Mouse (Mus musculus): ENCODE data around the gene 9330161L09Rik. TPM values are rescaled to one million over a fixed set of nuclear protein-coding genes. Genes with fewer than 3 reads are reported as not detected.

Gene 9330161L09Rik
- polyA plus RNA-seq, 1 experiment from 2014 or later = 1.7 TPM

- no peak overlapping the region for H3K4me2 ChIP-seq (ENCODE audit: low read depth, low read length)
- no peaks in the 10 kb centered on the region for H3K27me3 ChIP-seq (ENCODE audit: control insufficient read depth, insufficient read depth, low read length)
- 86% methylated on average over 12 of the region's 12 CpGs for WGBS
- H3K4me3 ChIP-seq (ENCODE audit: low read depth, low read length) = no peak overlapping the region
- H3K36me3 ChIP-seq (ENCODE audit: control insufficient read depth, insufficient read depth, low read length) = no peaks in the 10 kb centered on the region
- H3K9ac ChIP-seq (replicated peaks; ENCODE audit: low read depth, low read length) = no peak overlapping the region
- H3K9me3 ChIP-seq (ENCODE audit: control insufficient read depth, low read length) = no peaks in the 10 kb centered on the region
- H3K27ac ChIP-seq (ENCODE audit: low read depth, low read length) = no peak overlapping the region
- no peaks in the 10 kb centered on the region for H3K4me1 ChIP-seq (ENCODE audit: control insufficient read depth, insufficient read depth, low read length)
- no peak for ATAC-seq (ENCODE audit: low read depth)
Observed at GRCm38 (mm10) chr12:103395486-103396275, 11.9 kb downstream of the 9330161L09Rik start.

- no peaks in the 10 kb centered on the region for H3K27me3 ChIP-seq (ENCODE audit: control insufficient read depth, insufficient read depth, low read length)
- H3K36me3 ChIP-seq (ENCODE audit: control insufficient read depth, insufficient read depth, low read length) = no peaks in the 10 kb centered on the region
- whole genome bisulfite sequencing = 58% methylated on average over 6 of the region's 6 CpGs
- ATAC-seq (ENCODE audit: low read depth) = no peak
- no peaks in the 10 kb centered on the region for H3K9me3 ChIP-seq (ENCODE audit: control insufficient read depth, low read length)
- H3K27ac ChIP-seq (ENCODE audit: low read depth, low read length) = no peak overlapping the region
- H3K9ac ChIP-seq (replicated peaks; ENCODE audit: low read depth, low read length) = no peak overlapping the region
- H3K4me2 ChIP-seq (ENCODE audit: low read depth, low read length) = no peak overlapping the region
- H3K4me1 ChIP-seq (ENCODE audit: control insufficient read depth, insufficient read depth, low read length) = peaks cover 5% of the 10 kb centered on the region; the same call in 1 of the 2 replicates
- H3K4me3 ChIP-seq (ENCODE audit: low read depth, low read length) = no peak overlapping the region
Observed at GRCm38 (mm10) chr12:103393528-103393927, 14.1 kb downstream of the 9330161L09Rik start.

GRCm38 (mm10) chr12:103391098-103391497 lies 16.5 kb downstream of the 9330161L09Rik start:
- H3K4me3 ChIP-seq (ENCODE audit: low read depth, low read length) = no peak overlapping the region
- no peaks in the 10 kb centered on the region for H3K9me3 ChIP-seq (ENCODE audit: control insufficient read depth, low read length)
- H3K4me2 ChIP-seq (ENCODE audit: low read depth, low read length) = no peak overlapping the region
- H3K27ac ChIP-seq (ENCODE audit: low read depth, low read length) = no peak overlapping the region
- no peak overlapping the region for H3K9ac ChIP-seq (replicated peaks; ENCODE audit: low read depth, low read length)
- WGBS = 81% methylated on average over 7 of the region's 7 CpGs
- no peak for ATAC-seq (ENCODE audit: low read depth)
- H3K36me3 ChIP-seq (ENCODE audit: control insufficient read depth, insufficient read depth, low read length) = no peaks in the 10 kb centered on the region
- H3K27me3 ChIP-seq (ENCODE audit: control insufficient read depth, insufficient read depth, low read length) = no peaks in the 10 kb centered on the region
- H3K4me1 ChIP-seq (ENCODE audit: control insufficient read depth, insufficient read depth, low read length) = peaks cover 5% of the 10 kb centered on the region; the same call in 1 of the 2 replicates

DNA sequence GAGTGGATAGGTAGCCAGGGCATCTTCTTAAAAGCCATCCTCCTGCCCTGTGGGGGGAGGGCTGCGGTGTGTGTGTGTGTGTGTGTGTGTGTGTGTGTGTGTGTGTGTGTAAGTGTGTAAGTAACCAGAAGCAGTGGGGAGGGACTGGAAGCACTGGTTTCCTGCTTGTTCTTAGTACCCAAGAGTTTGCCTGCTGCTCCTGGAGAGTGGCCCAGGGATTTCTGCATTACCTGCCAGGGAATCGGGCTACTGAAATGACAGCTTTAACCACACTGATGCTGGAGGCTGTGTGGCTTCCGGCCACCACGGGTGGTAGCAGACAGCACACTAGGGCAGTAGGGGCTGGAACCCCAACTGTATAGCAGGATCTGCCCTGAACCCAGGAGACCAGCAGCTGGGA lies 17.6 kb downstream of the 9330161L09Rik start:
- Histone ChIP-seq H3K4me1 (ENCODE audit: control insufficient read depth, insufficient read depth, low read length) (peaks cover 5% of the 10 kb centered on the region; the same call in 1 of the 2 replicates), H3K36me3 (ENCODE audit: control insufficient read depth, insufficient read depth, low read length) (no peaks in the 10 kb centered on the region), H3K9ac (replicated peaks; ENCODE audit: low read depth, low read length) (no peak overlapping the region), H3K27ac (ENCODE audit: low read depth, low read length) (no peak overlapping the region), H3K4me2 (ENCODE audit: low read depth, low read length) (no peak overlapping the region), H3K9me3 (ENCODE audit: control insufficient read depth, low read length) (no peaks in the 10 kb centered on the region), H3K4me3 (ENCODE audit: low read depth, low read length) (no peak overlapping the region), H3K27me3 (ENCODE audit: control insufficient read depth, insufficient read depth, low read length) (no peaks in the 10 kb centered on the region)
- no peak for ATAC-seq (ENCODE audit: low read depth)
- WGBS = 87% methylated on average over 4 of the region's 4 CpGs

- Histone ChIP-seq H3K36me3 (ENCODE audit: control insufficient read depth, insufficient read depth, low read length) (no peaks in the 10 kb centered on the region), H3K27me3 (ENCODE audit: control insufficient read depth, insufficient read depth, low read length) (no peaks in the 10 kb centered on the region), H3K27ac (ENCODE audit: low read depth, low read length) (no peak overlapping the region), H3K4me1 (ENCODE audit: control insufficient read depth, insufficient read depth, low read length) (peaks cover 5% of the 10 kb centered on the region; the same call in 1 of the 2 replicates), H3K9me3 (ENCODE audit: control insufficient read depth, low read length) (no peaks in the 10 kb centered on the region), H3K9ac (replicated peaks; ENCODE audit: low read depth, low read length) (peak overlapping the region; percentile 84), H3K4me2 (ENCODE audit: low read depth, low read length) (peak overlapping the region; percentile 78), H3K4me3 (ENCODE audit: low read depth, low read length) (peak overlapping the region; percentile 66)
- WGBS = 54% methylated on average over 2 of the region's 2 CpGs
- ATAC-seq (ENCODE audit: low read depth) = no peak
Observed at GRCm38 (mm10) chr12:103389348-103389727, 18.3 kb downstream of the 9330161L09Rik start.

- H3K4me3 ChIP-seq (ENCODE audit: low read depth, low read length) = peak within 1 kb of the TSS; percentile 66
- peak; percentile 99 for ATAC-seq (ENCODE audit: low read depth)
- H3K4me2 ChIP-seq (ENCODE audit: low read depth, low read length) = peak within 1 kb of the TSS; percentile 78
- peak within 1 kb of the TSS; percentile 84 for H3K9ac ChIP-seq (replicated peaks; ENCODE audit: low read depth, low read length)
- H3K36me3 ChIP-seq (ENCODE audit: control insufficient read depth, insufficient read depth, low read length) = no peaks in the 10 kb centered on the region
- H3K27ac ChIP-seq (ENCODE audit: low read depth, low read length) = peak within 1 kb of the TSS; percentile 30; the same call in 1 of the 2 replicates
- H3K4me1 ChIP-seq (ENCODE audit: control insufficient read depth, insufficient read depth, low read length) = peaks cover 5% of the 10 kb centered on the region; the same call in 1 of the 2 replicates
- no peaks in the 10 kb centered on the region for H3K9me3 ChIP-seq (ENCODE audit: control insufficient read depth, low read length)
- H3K27me3 ChIP-seq (ENCODE audit: control insufficient read depth, insufficient read depth, low read length) = no peaks in the 10 kb centered on the region
- WGBS = under 1% methylated on average over 58 of the region's 58 CpGs
Observed at GRCm38 (mm10) chr12:103388505-103389347, 18.9 kb downstream of the 9330161L09Rik start, which contains the start of gene Otub2. Otub2 (plus strand) TSS chr12:103388682.

GRCm38 (mm10) chr12:103380226-103380625 lies 27.4 kb downstream of the 9330161L09Rik start:
- no peaks in the 10 kb centered on the region for H3K4me1 ChIP-seq (ENCODE audit: control insufficient read depth, insufficient read depth, low read length)
- WGBS = 87% methylated on average over 4 of the region's 4 CpGs
- H3K4me3 ChIP-seq (ENCODE audit: low read depth, low read length) = no peak overlapping the region
- no peaks in the 10 kb centered on the region for H3K9me3 ChIP-seq (ENCODE audit: control insufficient read depth, low read length)
- no peak overlapping the region for H3K4me2 ChIP-seq (ENCODE audit: low read depth, low read length)
- ATAC-seq (ENCODE audit: low read depth) = no peak
- no peak overlapping the region for H3K27ac ChIP-seq (ENCODE audit: low read depth, low read length)
- no peaks in the 10 kb centered on the region for H3K27me3 ChIP-seq (ENCODE audit: control insufficient read depth, insufficient read depth, low read length)
- H3K36me3 ChIP-seq (ENCODE audit: control insufficient read depth, insufficient read depth, low read length) = no peaks in the 10 kb centered on the region
- no peak overlapping the region for H3K9ac ChIP-seq (replicated peaks; ENCODE audit: low read depth, low read length)

GRCm38 (mm10) chr12:103376774-103377173 lies 30.8 kb downstream of the 9330161L09Rik start:
- H3K9ac ChIP-seq (replicated peaks; ENCODE audit: low read depth, low read length) = no peak overlapping the region
- H3K27me3 ChIP-seq (ENCODE audit: control insufficient read depth, insufficient read depth, low read length) = no peaks in the 10 kb centered on the region
- no peak overlapping the region for H3K4me3 ChIP-seq (ENCODE audit: low read depth, low read length)
- no peaks in the 10 kb centered on the region for H3K4me1 ChIP-seq (ENCODE audit: control insufficient read depth, insufficient read depth, low read length)
- H3K9me3 ChIP-seq (ENCODE audit: control insufficient read depth, low read length) = no peaks in the 10 kb centered on the region
- no peaks in the 10 kb centered on the region for H3K36me3 ChIP-seq (ENCODE audit: control insufficient read depth, insufficient read depth, low read length)
- H3K27ac ChIP-seq (ENCODE audit: low read depth, low read length) = no peak overlapping the region
- H3K4me2 ChIP-seq (ENCODE audit: low read depth, low read length) = no peak overlapping the region
- WGBS = 72% methylated on average over 2 of the region's 4 CpGs
- peak; percentile 31; the same call in 1 of the 2 replicates for ATAC-seq (ENCODE audit: low read depth)

Measured in neural tube, embryonic 14.5 days (tissue).